Mouse (Mus musculus): ENCODE data around the gene Ascl3.

Ascl3 gene

GRCm38 (mm10) chr7:109731626-109732025, at the start of gene Ascl3:
Gene Ascl3 (minus strand): TSS chr7:109731726.
- DNase-seq (ENCODE audit: low spot score in 2 of 2) = no peak

GRCm38 (mm10) chr7:109781087-109781469, 49.6 kb upstream of the Ascl3 start:
- DNase-seq (ENCODE audit: low spot score in 2 of 2) = no peak

- no peak for DNase-seq (ENCODE audit: low spot score in 2 of 2)
Measured at GRCm38 (mm10) chr7:109772251-109772650, 40.7 kb upstream of the Ascl3 start.

GRCm38 (mm10) chr7:109768699-109769383, 37.3 kb upstream of the Ascl3 start:
- no peak for DNase-seq (ENCODE audit: low spot score in 2 of 2)

GRCm38 (mm10) chr7:109767575-109768350, 36.2 kb upstream of the Ascl3 start:
- DNase-seq (ENCODE audit: low spot score in 2 of 2) = no peak

GRCm38 (mm10) chr7:109764009-109764408, 32.5 kb upstream of the Ascl3 start:
- no peak for DNase-seq (ENCODE audit: low spot score in 2 of 2)

GRCm38 (mm10) chr7:109756291-109756690, 24.8 kb upstream of the Ascl3 start:
- no peak for DNase-seq (ENCODE audit: low spot score in 2 of 2)

GRCm38 (mm10) chr7:109754034-109754433, 22.5 kb upstream of the Ascl3 start:
- no peak for DNase-seq (ENCODE audit: low spot score in 2 of 2)

- peak; percentile 69 to 74 for DNase-seq (ENCODE audit: low spot score in 2 of 2)
Measured at GRCm38 (mm10) chr7:109752008-109752925, 20.7 kb upstream of the Ascl3 start, which contains the start of gene Tmem9b. Gene Tmem9b (minus strand): TSS chr7:109752875.

- no peak for DNase-seq (ENCODE audit: low spot score in 2 of 2)
Measured at GRCm38 (mm10) chr7:109751427-109752007, 20.0 kb upstream of the Ascl3 start.

GRCm38 (mm10) chr7:109747747-109748146, 16.2 kb upstream of the Ascl3 start:
- no peak for DNase-seq (ENCODE audit: low spot score in 2 of 2)

- DNase-seq (ENCODE audit: low spot score in 2 of 2) = no peak
Measured at GRCm38 (mm10) chr7:109741703-109742102, 10.2 kb upstream of the Ascl3 start.

- no peak for DNase-seq (ENCODE audit: low spot score in 2 of 2)
Measured at GRCm38 (mm10) chr7:109741060-109741459, 9.5 kb upstream of the Ascl3 start.

- DNase-seq (ENCODE audit: low spot score in 2 of 2) = no peak
Measured at GRCm38 (mm10) chr7:109739822-109740370, 8.4 kb upstream of the Ascl3 start.

- DNase-seq (ENCODE audit: low spot score in 2 of 2) = no peak
Measured at GRCm38 (mm10) chr7:109734806-109735205, 3.3 kb upstream of the Ascl3 start.

GRCm38 (mm10) chr7:109723697-109724096, 7.8 kb downstream of the Ascl3 start, which contains the start of gene BC051019:
Gene BC051019 (minus strand): TSS chr7:109723850.
- no peak for DNase-seq (ENCODE audit: low spot score in 2 of 2)

- no peak for DNase-seq (ENCODE audit: low spot score in 2 of 2)
Measured at GRCm38 (mm10) chr7:109723114-109723513, 8.4 kb downstream of the Ascl3 start.

GRCm38 (mm10) chr7:109722618-109723017, 8.9 kb downstream of the Ascl3 start:
- no peak for DNase-seq (ENCODE audit: low spot score in 2 of 2)

GRCm38 (mm10) chr7:109719286-109719685, 12.2 kb downstream of the Ascl3 start:
- DNase-seq (ENCODE audit: low spot score in 2 of 2) = no peak

GRCm38 (mm10) chr7:109713434-109713982, 18.0 kb downstream of the Ascl3 start:
- DNase-seq (ENCODE audit: low spot score in 2 of 2) = no peak

GRCm38 (mm10) chr7:109712198-109712597, 19.3 kb downstream of the Ascl3 start:
- no peak for DNase-seq (ENCODE audit: low spot score in 2 of 2)

Measured in frontal cortex, postnatal 14 days (tissue).